Mouse (Mus musculus): Measurements from ENCODE around the gene Lins1. TPM values are rescaled to one million over a fixed set of nuclear protein-coding genes. Genes with fewer than 3 reads are reported as not detected.

Gene Lins1
- polyA plus RNA-seq, 1 experiment, result 5.4 TPM

- H3K36me3 ChIP-seq (ENCODE audit: control insufficient read depth, insufficient read depth), result no peaks in the 10 kb centered on the region
- no peak overlapping the region for H3ac ChIP-seq (ENCODE audit: control insufficient read depth, insufficient read length, low read depth)
- H3K79me3 ChIP-seq (ENCODE audit: low read depth), result no peaks in the 10 kb centered on the region
- H3K27me3 ChIP-seq (ENCODE audit: control insufficient read depth, insufficient read depth, insufficient read length), result no peaks in the 10 kb centered on the region
- no peak overlapping the region for H3K4me3 ChIP-seq (ENCODE audit: insufficient read depth, poor library complexity, severe bottlenecking)
- no peak for TF ChIP-seq USF1 (IDR thresholded peaks at IDR 0.05; ENCODE audit: low read depth)
- no peak for TF ChIP-seq MYOD1 (IDR thresholded peaks at IDR 0.05; ENCODE audit: control insufficient read depth, insufficient read length, low read depth)
- no peak for TF ChIP-seq MAX (IDR thresholded peaks at IDR 0.05)
- TF ChIP-seq FOSL1 (IDR thresholded peaks at IDR 0.05; ENCODE audit: insufficient read depth, low read length, poor library complexity, severe bottlenecking), result no peak
- TF ChIP-seq CTCF (IDR thresholded peaks at IDR 0.05; ENCODE audit: control insufficient read depth, insufficient read depth, insufficient read length), result no peak
- no peak for TF ChIP-seq CEBPB (IDR thresholded peaks at IDR 0.05; ENCODE audit: low read depth)
- no peak for TF ChIP-seq MYOG (IDR thresholded peaks at IDR 0.05; ENCODE audit: control insufficient read depth, extremely low read depth, insufficient read length)
- no peaks in the 10 kb centered on the region for H3K79me2 ChIP-seq (ENCODE audit: control insufficient read depth, insufficient read depth)
Observed at GRCm38 (mm10) chr7:66755611-66756010, 65.9 kb downstream of the Lins1 start.

Other genes with a start within 250 kb of the Lins1 start
- 3.9 TPM for gene Asb7, start 293 bp upstream of the Lins1 start, polyA plus RNA-seq (2012; fragmentation: generic; extraction: Trizol)
- 0.13 TPM for gene Cers3, start 53.6 kb downstream of the Lins1 start, polyA plus RNA-seq (2012; fragmentation: generic; extraction: Trizol)
- gene Adamts17, start 149.8 kb downstream of the Lins1 start, polyA plus RNA-seq (2012; fragmentation: generic; extraction: Trizol), result 0.04 TPM

All from C2C12 (cell line).